In genomic region chr2:121298131-121298530, GRCm38 (mm10) we compare ENCODE assay signal across 8 mouse cellular contexts. TPM values are rescaled to one million over a fixed set of nuclear protein-coding genes. Genes with fewer than 3 reads are reported as not detected.
DNase-seq lines count a peak whose midpoint lies in the region; ATAC-seq and TF ChIP-seq lines count a peak whose summit lies in the region.

No protein-coding gene starts in this region.

- TF ChIP-seq CTCF in midbrain, postnatal 0 days (IDR thresholded peaks at IDR 0.05) = no peak
- TF ChIP-seq CTCF in thymus, adult 2 months (IDR thresholded peaks at IDR 0.05; ENCODE audit: borderline replicate concordance, control insufficient read depth, extremely low read depth, insufficient read depth, low read length, poor library complexity) = no peak

- H3K4me1 ChIP-seq in heart, embryonic 10.5 days = peaks cover 53% of the 10 kb centered on the region
- H3K4me1 ChIP-seq in hindbrain, embryonic 13.5 days (replicated peaks) = peaks cover 46% of the 10 kb centered on the region
- H3K4me1 ChIP-seq in midbrain, postnatal 0 days (ENCODE audit: insufficient read depth, low read length) = peaks cover 19% of the 10 kb centered on the region
- H3K4me1 ChIP-seq in thymus, adult 2 months (replicated peaks; ENCODE audit: control insufficient read depth, insufficient read depth, low read length) = peaks cover 27% of the 10 kb centered on the region

- 1% methylated on average over 8 of the region's 8 CpGs for WGBS in heart, embryonic 10.5 days
- WGBS in hindbrain, embryonic 13.5 days = 4% methylated on average over 6 of the region's 8 CpGs
- WGBS in midbrain, postnatal 0 days = 4% methylated on average over 8 of the region's 8 CpGs
- 16% methylated on average over 8 of the region's 8 CpGs for WGBS in thymus, adult 2 months

- H3K9me3 ChIP-seq in heart, embryonic 10.5 days = no peaks in the 10 kb centered on the region
- no peaks in the 10 kb centered on the region for H3K9me3 ChIP-seq in hindbrain, embryonic 13.5 days
- H3K9me3 ChIP-seq in midbrain, postnatal 0 days (ENCODE audit: low read length) = no peaks in the 10 kb centered on the region

- H3K4me2 ChIP-seq in hindbrain, embryonic 13.5 days = peak overlapping the region; percentile 91
- H3K4me2 ChIP-seq in midbrain, postnatal 0 days (ENCODE audit: low read depth, low read length, poor library complexity, severe bottlenecking) = peak overlapping the region; percentile 82

- no peak for ATAC-seq in hindbrain, embryonic 13.5 days (ENCODE audit: low FRiP score)
- ATAC-seq in midbrain, postnatal 0 days (ENCODE audit: low FRiP score) = no peak

- H3K36me3 ChIP-seq in heart, embryonic 10.5 days = peaks cover 40% of the 10 kb centered on the region
- H3K36me3 ChIP-seq in hindbrain, embryonic 13.5 days = peaks cover 47% of the 10 kb centered on the region
- peaks cover 44% of the 10 kb centered on the region for H3K36me3 ChIP-seq in midbrain, postnatal 0 days (ENCODE audit: insufficient read depth, low read length)
- H3K36me3 ChIP-seq in thymus, adult 2 months (ENCODE audit: control insufficient read depth, insufficient read depth, low read length) = no peaks in the 10 kb centered on the region

- H3K27ac ChIP-seq in heart, embryonic 10.5 days = peak overlapping the region; percentile 23; the same call in 1 of the 2 replicates
- H3K27ac ChIP-seq in hindbrain, embryonic 13.5 days = no peak overlapping the region
- H3K27ac ChIP-seq in midbrain, postnatal 0 days (ENCODE audit: low read depth, low read length) = no peak overlapping the region
- no peak overlapping the region for H3K27ac ChIP-seq in thymus, adult 2 months (ENCODE audit: control insufficient read depth, insufficient read depth, low read length)

- TF ChIP-seq POLR2A in thymus, adult 2 months (IDR thresholded peaks at IDR 0.05; ENCODE audit: control insufficient read depth, extremely low read depth, insufficient read depth, low read length, poor library complexity) = no peak

- peaks cover 74% of the 10 kb centered on the region for H3K27me3 ChIP-seq in heart, embryonic 10.5 days (ENCODE audit: insufficient read depth, poor library complexity, severe bottlenecking)
- H3K27me3 ChIP-seq in hindbrain, embryonic 13.5 days = no peaks in the 10 kb centered on the region
- H3K27me3 ChIP-seq in midbrain, postnatal 0 days (ENCODE audit: insufficient read depth, low read length) = no peaks in the 10 kb centered on the region
- peaks cover 22% of the 10 kb centered on the region for H3K27me3 ChIP-seq in thymus, adult 2 months (ENCODE audit: control insufficient read depth, insufficient read depth, low read length)

- peak overlapping the region; percentile 80; the same call in 1 of the 2 replicates for H3K9ac ChIP-seq in hindbrain, embryonic 13.5 days
- 0 out of 2 replicates have a peak overlapping the region, but pooled peaks have one; percentile 81 for H3K9ac ChIP-seq in midbrain, postnatal 0 days (replicated peaks; ENCODE audit: low read length, poor library complexity, severe bottlenecking)

- no peak for DNase-seq in heart, embryonic 10.5 days (ENCODE audit: low spot score)
- no peak for DNase-seq in heart, postnatal 36 days
- DNase-seq in cerebellum, adult 9-11 months = peak; percentile 76
- DNase-seq in midbrain, postnatal 0 days (ENCODE audit: low spot score) = no peak
- no peak for DNase-seq in adipocyte (ENCODE audit: low spot score)
- no peak for DNase-seq in thymus, adult 2 months
- DNase-seq in thymus, postnatal 36 days = no peak

- intact Hi-C loops in heart, postnatal 36 days (cut with DNase I) = no loop called here

- peak overlapping the region; percentile 31 for H3K4me3 ChIP-seq in heart, embryonic 10.5 days
- H3K4me3 ChIP-seq in hindbrain, embryonic 13.5 days = 0 out of 2 replicates have a peak overlapping the region, but pooled peaks have one; percentile 53
- no peak overlapping the region for H3K4me3 ChIP-seq in midbrain, postnatal 0 days (ENCODE audit: low read depth, low read length)
- H3K4me3 ChIP-seq in thymus, adult 2 months (ENCODE audit: control insufficient read depth, insufficient read depth, low read length) = no peak overlapping the region

RNA-seq across cellular contexts. Expression of gene Map1a, which starts 8.7 kb away (rescaled TPM):
- 5.2 and 5.5 TPM in 2 replicates for polyA plus RNA-seq in heart, embryonic 10.5 days (2016; fragmentation: Nextera tagmentation; extraction: Ambion mirVana)
- 1 to 10 TPM; 3.9 to 4.4 TPM for total RNA-seq in heart, postnatal 36 days (2021)
- polyA plus RNA-seq in hindbrain, embryonic 13.5 days (2015; fragmentation: Nextera tagmentation; extraction: Ambion mirVana) = 16.1 and 20.0 TPM in 2 replicates
- 137 and 154 TPM in 2 replicates for total RNA-seq in midbrain, postnatal 0 days (2014; rRNA removed)
- polyA plus RNA-seq in midbrain, postnatal 0 days (2015; fragmentation: Nextera tagmentation; extraction: Ambion mirVana) = 48.1 and 49.4 TPM in 2 replicates
- 1.1 TPM in 2 replicates for polyA plus RNA-seq in thymus, adult 2 months (2012; rRNA removed)

RNA-seq across cellular contexts. Expression of gene Trp53bp1, which starts 26.9 kb away (rescaled TPM):
- 75.0 and 81.9 TPM in 2 replicates for polyA plus RNA-seq in heart, embryonic 10.5 days (2016; fragmentation: Nextera tagmentation; extraction: Ambion mirVana)
- total RNA-seq in heart, postnatal 36 days (2021) = 10 to 100 TPM; 32.8 to 34.7 TPM
- 179 and 194 TPM in 2 replicates for polyA plus RNA-seq in hindbrain, embryonic 13.5 days (2015; fragmentation: Nextera tagmentation; extraction: Ambion mirVana)
- total RNA-seq in midbrain, postnatal 0 days (2014; rRNA removed) = 262 and 292 TPM in 2 replicates
- 90.3 and 93.3 TPM in 2 replicates for polyA plus RNA-seq in midbrain, postnatal 0 days (2015; fragmentation: Nextera tagmentation; extraction: Ambion mirVana)
- polyA plus RNA-seq in thymus, adult 2 months (2012; rRNA removed) = 38.9 and 39.5 TPM in 2 replicates

RNA-seq across cellular contexts. Expression of gene Ppip5k1, which starts 57.1 kb away (rescaled TPM):
- 11.7 and 12.2 TPM in 2 replicates for polyA plus RNA-seq in heart, embryonic 10.5 days (2016; fragmentation: Nextera tagmentation; extraction: Ambion mirVana)
- 10 to 100 TPM; 62.6 to 68.2 TPM for total RNA-seq in heart, postnatal 36 days (2021)
- polyA plus RNA-seq in hindbrain, embryonic 13.5 days (2015; fragmentation: Nextera tagmentation; extraction: Ambion mirVana) = 18.6 and 19.3 TPM in 2 replicates
- total RNA-seq in midbrain, postnatal 0 days (2014; rRNA removed) = 16.9 and 22.1 TPM in 2 replicates
- polyA plus RNA-seq in midbrain, postnatal 0 days (2015; fragmentation: Nextera tagmentation; extraction: Ambion mirVana) = 18.5 and 20.0 TPM in 2 replicates
- polyA plus RNA-seq in thymus, adult 2 months (2012; rRNA removed) = 21.8 and 23.9 TPM in 2 replicates

RNA-seq across cellular contexts. Expression of gene Ckmt1, which starts 59.4 kb away (rescaled TPM):
- polyA plus RNA-seq in heart, embryonic 10.5 days (2016; fragmentation: Nextera tagmentation; extraction: Ambion mirVana) = 0.16 and 0.63 TPM in 2 replicates
- total RNA-seq in heart, postnatal 36 days (2021) = 1 to 10 TPM; 1.5 to 1.9 TPM
- polyA plus RNA-seq in hindbrain, embryonic 13.5 days (2015; fragmentation: Nextera tagmentation; extraction: Ambion mirVana) = 49.1 and 50.5 TPM in 2 replicates
- total RNA-seq in midbrain, postnatal 0 days (2014; rRNA removed) = 105 and 147 TPM in 2 replicates
- 120 and 144 TPM in 2 replicates for polyA plus RNA-seq in midbrain, postnatal 0 days (2015; fragmentation: Nextera tagmentation; extraction: Ambion mirVana)
- polyA plus RNA-seq in thymus, adult 2 months (2012; rRNA removed) = 40.6 and 48.0 TPM in 2 replicates

Comparison
In these comparisons a context has a peak if more than half of its experiments do, and no peak if none do; other contexts are left out.
1. H3K4me3 ChIP-seq: peak in heart, embryonic 10.5 days (single experiment) and hindbrain, embryonic 13.5 days (single experiment); none in midbrain, postnatal 0 days (single experiment) and thymus, adult 2 months (single experiment).